Mouse (Mus musculus) left cerebral cortex, adult 18-20 months (tissue): ENCODE results near the gene Slx4. TPM values are rescaled to one million over a fixed set of nuclear protein-coding genes. Genes with fewer than 3 reads are reported as not detected.
"Not testable (repeated sequence)": the region's sequence is repeated elsewhere in the genome, so short reads cannot be mapped to it uniquely, and the experiment has no call there.

Experiments
- DNase-seq, 2 experiments: peaks; one replicate each; pipeline ENCODE4 v3.0.0; 2021 to 2022; ENCODE audit warnings: low spot score in 2 of 2, mixed read lengths in 1 of 2
- long read RNA-seq, 2 experiments: library from polyadenylated mRNA; stranded (forward); transcript quantifications; one replicate each; pipeline ENCODE4 v2.0.0; 2021
- total RNA-seq, 2 experiments: library from RNA; stranded (reverse); gene quantifications; 2 replicates each; pipeline ENCODE4 v1.2.3; 2021

Slx4 gene
- 10 to 100 TPM; 49.3 to 51.6 TPM for total RNA-seq
- long read RNA-seq, experiment 1, partial matches to known transcripts = 3 of 8 reads
- long read RNA-seq, experiment 1, other reads (novel, unspliced or antisense) = 5 of 8 reads
- long read RNA-seq, experiment 2, partial matches to known transcripts = 3 of 3 reads
- long read RNA-seq, experiment 2, other reads (novel, unspliced or antisense) = 0 of 3 reads

GRCm38 (mm10) chr16:4003489-4004398 lies at the start of gene Slx4:
Gene Slx4 (minus strand): TSS chr16:4003770.
- DNase-seq = peak; percentile 94 to 97

- no peak for DNase-seq
Measured at GRCm38 (mm10) chr16:4052601-4053000, 49.0 kb upstream of the Slx4 start.

DNA sequence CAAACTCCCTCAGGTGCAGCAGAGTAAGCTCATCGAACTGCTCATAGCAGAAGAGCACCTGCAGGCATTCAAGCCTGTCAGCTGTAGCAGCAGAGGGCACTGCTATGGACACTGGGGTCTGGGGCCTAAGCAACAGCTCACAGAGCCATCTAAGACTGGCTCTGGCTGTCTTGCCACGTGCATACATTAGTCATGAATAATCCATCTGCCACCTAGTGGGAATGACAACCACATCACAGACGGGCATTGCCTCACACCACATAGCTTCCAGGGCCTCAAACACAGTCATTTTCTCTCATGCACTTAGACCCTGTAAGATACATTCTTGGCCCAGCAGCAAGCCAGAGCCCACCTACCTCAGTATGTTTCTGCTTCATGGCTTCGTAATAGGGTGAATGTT lies 42.0 kb upstream of the Slx4 start:
- no peak for DNase-seq

GRCm38 (mm10) chr16:4044093-4044492 lies 40.5 kb upstream of the Slx4 start:
- no peak for DNase-seq

DNA sequence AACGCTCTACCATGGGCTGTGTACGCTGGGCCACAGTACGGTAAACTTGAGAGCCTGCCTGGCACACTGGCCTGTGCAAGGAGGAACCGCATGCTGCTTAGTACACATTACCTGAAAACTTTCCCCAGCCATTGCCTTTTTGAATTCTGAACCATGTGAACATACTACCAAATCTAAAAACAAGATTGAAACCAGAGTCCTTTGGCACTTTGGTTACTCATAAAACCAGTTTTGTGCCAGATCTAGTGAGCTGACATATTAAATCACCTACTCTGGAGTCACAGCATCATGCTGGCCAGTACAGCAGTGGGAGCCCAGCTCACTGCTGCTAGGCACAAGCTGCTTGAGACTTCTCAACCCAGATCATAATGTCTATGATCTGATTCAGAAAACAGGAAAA lies 38.1 kb upstream of the Slx4 start:
- DNase-seq = no peak

GRCm38 (mm10) chr16:4040206-4040605 lies 36.6 kb upstream of the Slx4 start:
- DNase-seq = no peak

DNA sequence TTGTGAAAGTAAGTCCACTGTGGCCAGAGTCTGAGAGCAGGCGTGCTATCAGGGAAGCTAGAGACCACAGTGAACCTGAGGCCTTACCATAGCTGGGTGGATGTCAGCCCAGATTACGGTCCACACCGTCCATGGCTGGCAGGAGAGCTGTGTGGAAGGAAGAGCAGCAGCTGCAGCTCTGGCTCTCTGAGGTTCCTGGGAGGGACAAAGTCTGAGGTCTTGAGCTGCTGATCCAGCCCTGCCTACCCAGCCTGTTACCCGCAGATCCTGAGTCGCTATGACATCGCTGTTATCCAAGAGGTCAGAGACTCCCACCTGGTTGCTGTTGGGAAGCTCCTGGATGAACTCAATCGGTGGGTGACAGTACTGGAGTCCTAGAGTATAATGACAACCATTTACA lies 34.1 kb upstream of the Slx4 start:
- DNase-seq = no peak

DNA sequence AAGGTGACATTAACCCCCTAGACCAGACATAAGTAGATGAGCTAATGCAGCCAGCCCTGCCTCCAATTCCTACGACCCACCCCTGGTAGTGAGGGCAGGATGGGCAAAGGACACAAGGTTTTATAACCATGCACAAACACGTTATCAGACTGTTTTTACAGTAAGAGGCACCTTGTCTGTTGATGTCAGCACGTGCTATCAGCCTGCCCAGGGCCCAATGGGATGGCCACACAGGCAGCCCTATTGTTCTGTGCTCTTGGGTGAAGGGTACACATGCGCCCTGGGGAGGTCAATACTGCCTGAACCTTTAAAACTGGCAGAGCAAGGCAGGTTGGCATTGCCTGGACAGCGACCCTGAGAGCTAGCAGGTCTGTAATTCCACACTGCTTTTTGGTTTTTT lies 33.2 kb upstream of the Slx4 start, which contains the start of gene Dnase1:
Gene Dnase1 (plus strand): TSS at position 136 of the 400 bp plus-strand sequence.
- DNase-seq = no peak

GRCm38 (mm10) chr16:4035575-4035974 lies 32.0 kb upstream of the Slx4 start:
- DNase-seq = no peak

- DNase-seq = no peak
Measured at GRCm38 (mm10) chr16:4034476-4034875, 30.9 kb upstream of the Slx4 start.

DNA sequence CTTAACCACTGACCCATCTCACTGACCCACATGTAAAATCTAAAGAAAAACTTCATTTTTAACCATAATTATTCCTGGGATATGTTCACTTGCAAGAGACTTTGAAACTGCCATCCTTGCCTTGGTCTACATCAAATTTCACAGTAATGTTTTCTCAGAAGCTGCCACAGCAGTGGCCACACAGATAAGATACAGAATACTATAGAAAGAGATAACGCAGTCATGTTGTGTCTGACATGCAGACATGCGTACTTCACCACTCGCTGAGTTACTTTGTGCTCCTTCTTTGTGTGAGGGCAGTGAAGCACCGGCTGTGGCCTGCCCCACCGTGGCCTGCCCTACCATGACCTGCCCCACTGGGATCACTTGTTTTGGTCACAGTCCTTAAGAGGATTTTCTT lies 30.4 kb upstream of the Slx4 start:
- DNase-seq = no peak

- no peak for DNase-seq
Measured at GRCm38 (mm10) chr16:4032341-4032748, 28.8 kb upstream of the Slx4 start.

DNA sequence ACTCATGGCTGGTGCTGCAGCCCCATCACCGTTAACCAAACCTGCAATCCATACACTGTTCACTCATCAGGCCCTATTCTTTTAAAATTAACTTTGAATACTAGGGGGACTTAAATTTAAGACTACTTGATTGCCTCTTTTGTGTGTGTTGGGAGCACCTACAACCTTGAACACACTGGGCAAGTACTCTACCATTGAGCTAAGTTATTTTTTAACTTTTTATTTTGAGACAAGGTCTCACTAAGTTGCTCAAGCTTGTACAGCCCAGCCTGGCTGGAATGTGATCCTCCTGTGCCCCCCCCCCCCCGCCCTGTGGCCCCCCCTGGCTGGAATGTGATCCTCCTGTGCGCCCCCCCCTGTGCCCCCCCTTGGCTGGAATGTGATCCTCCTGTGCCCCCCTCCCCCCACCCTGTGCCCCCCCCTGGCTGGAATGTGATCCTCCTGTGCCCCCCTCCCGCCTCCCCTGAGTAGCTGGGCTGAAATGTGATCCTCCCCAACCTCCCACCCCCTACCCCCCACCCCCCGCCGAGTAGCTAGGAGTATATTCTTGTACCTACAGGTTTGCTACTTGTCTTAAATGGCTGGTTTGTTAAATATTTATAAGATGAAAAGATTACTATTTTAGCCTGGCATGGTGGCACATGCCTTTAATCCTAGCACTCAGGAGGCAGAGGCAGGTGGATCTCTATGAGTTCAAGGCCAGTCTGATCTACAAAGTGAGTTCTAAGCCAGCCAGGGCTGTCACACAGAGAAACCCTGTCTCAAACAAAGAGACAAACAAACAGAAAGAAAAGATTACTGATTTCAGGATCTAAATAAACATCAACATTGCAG lies 28.1 kb upstream of the Slx4 start:
- no peak for DNase-seq

- DNase-seq = no peak
Measured at GRCm38 (mm10) chr16:4030501-4030900, 26.9 kb upstream of the Slx4 start.

DNA sequence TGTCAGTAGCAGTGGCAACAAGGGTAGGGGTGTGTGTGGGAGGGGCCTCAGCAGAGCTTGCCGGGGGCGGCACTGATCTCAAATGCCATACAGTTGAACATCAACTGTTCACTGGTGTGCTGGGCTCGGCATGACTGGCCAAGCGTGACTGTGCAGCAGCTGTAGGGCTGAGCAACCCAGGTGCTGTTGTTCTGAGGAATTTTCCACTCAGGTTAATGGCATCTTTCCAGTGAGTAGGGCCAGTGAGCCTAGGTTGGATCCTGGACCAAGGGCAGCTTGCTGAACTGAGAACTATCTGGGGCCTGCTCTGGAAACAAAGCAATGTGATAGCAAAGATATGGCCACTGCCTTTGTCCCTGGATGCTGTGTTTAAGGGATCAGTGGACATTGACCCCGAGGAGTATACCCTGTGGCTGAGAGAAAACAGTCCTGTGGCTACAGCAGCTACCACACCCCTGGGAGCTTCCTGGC lies 25.8 kb upstream of the Slx4 start:
- no peak for DNase-seq

- DNase-seq = no peak
Measured at GRCm38 (mm10) chr16:4027211-4027610, 23.6 kb upstream of the Slx4 start.

- DNase-seq = no peak
Measured at GRCm38 (mm10) chr16:4026672-4027071, 23.1 kb upstream of the Slx4 start.

- no peak for DNase-seq
Measured at GRCm38 (mm10) chr16:4022719-4023118, 19.1 kb upstream of the Slx4 start.

- DNase-seq = no peak
Measured at GRCm38 (mm10) chr16:4021241-4021640, 17.7 kb upstream of the Slx4 start.

DNA sequence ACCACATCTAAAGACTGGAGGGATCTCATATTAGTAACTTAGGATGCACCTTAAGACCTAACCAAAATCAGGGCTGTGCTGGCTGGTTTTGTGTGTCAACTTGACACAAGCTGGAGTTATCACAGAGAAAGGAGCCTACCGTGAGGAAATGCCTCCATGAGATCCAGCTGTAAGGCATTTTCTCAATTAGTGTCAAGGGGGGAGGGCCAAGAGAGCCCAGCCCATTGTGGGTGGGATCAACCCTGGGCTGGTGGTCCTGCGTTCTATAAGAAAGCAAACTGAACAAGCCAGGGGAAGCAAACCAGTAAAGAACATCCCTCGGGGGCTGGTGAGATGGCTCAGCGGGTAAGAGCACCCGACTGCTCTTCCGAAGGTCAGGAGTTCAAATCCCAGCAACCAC lies 13.9 kb upstream of the Slx4 start:
- DNase-seq = not testable (repeated sequence)

DNA sequence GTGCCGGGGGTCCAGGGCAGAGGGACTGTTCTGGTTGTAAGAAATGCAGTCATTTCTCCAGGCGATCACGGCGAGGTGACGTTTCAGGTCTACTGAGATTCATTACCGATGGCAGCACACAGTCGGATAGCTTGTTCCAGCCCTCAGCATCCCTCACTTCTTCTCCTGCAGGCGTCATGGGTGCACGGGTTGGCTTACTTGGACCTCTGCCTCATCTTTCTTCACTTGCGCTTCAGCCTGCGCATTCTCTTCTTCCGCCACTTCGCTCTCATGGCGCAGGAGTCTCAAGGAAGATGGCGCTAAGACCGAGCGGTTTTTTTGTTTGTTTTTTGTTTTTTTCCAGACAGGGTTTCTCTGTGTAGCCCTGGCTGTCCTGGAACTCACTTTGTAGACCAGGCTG lies 13.2 kb upstream of the Slx4 start:
- DNase-seq = not testable (repeated sequence)
